ENCODE assay signal across 9 mouse cellular contexts in genomic region chr8:104341678-104342077, GRCm38 (mm10). TPM values are rescaled to one million over a fixed set of nuclear protein-coding genes. Genes with fewer than 3 reads are reported as not detected.
DNase-seq lines count a peak whose midpoint lies in the region; ATAC-seq and TF ChIP-seq lines count a peak whose summit lies in the region.
"Had no signal": no experiment of that assay in that cellular context is flagged by ENCODE, and none has a peak within 500 bp of the region (broad histone marks: within the 10 kb centered on the region; RNA-seq: fewer than 3 reads in every experiment).

No protein-coding gene starts in this region.

- ATAC-seq in kidney, embryonic 16.5 days (ENCODE audit: low FRiP score, low TSS enrichment) = no peak
- ATAC-seq in embryonic facial prominence, embryonic 12.5 days (ENCODE audit: insufficient number of reproducible peaks, insufficient read depth, low FRiP score, low TSS enrichment) = no peak
- no peak for ATAC-seq in intestine, embryonic 15.5 days

- H3K79me2 ChIP-seq in myocyte (ENCODE audit: control insufficient read depth, insufficient read depth) = no peaks in the 10 kb centered on the region

- H3K27ac ChIP-seq in kidney, embryonic 16.5 days (ENCODE audit: low read length) = peak overlapping the region; percentile 90; the same call in 1 of the 2 replicates
- H3K27ac ChIP-seq in embryonic facial prominence, embryonic 12.5 days = 0 out of 2 replicates have a peak overlapping the region, but pooled peaks have one; percentile 91
- H3K27ac ChIP-seq in intestine, embryonic 15.5 days = peak overlapping the region; percentile 91; the same call in 1 of the 2 replicates

- peak overlapping the region; percentile 75 for H3K4me3 ChIP-seq in kidney, embryonic 16.5 days (ENCODE audit: low read length)
- peak overlapping the region; percentile 71 for H3K4me3 ChIP-seq in embryonic facial prominence, embryonic 12.5 days
- H3K4me3 ChIP-seq in intestine, embryonic 15.5 days (replicated peaks) = peak overlapping the region; percentile 76
- peak overlapping the region; percentile 68 for H3K4me3 ChIP-seq in myocyte

- 43% methylated on average over 6 of the region's 6 CpGs for WGBS in kidney, embryonic 16.5 days
- 46% methylated on average over 6 of the region's 6 CpGs for WGBS in embryonic facial prominence, embryonic 12.5 days
- WGBS in intestine, embryonic 15.5 days = 45% methylated on average over 6 of the region's 6 CpGs

- intact Hi-C loops in left cerebral cortex, postnatal 14 days (cut with DNase I) = loop anchor here (5.0 to 10.0 kb wide), 2 partner anchors 94 to 233 kb away; partner anchors contain the start of gene Tk2

- no peak for DNase-seq in kidney, postnatal 25 days
- no peak for DNase-seq in left cerebral cortex, postnatal 14 days (ENCODE audit: low spot score in 2 of 2)
- no peak for DNase-seq in ovary, adult 18-20 months (ENCODE audit: low spot score)
- DNase-seq in kidney, adult 18-20 months = no peak

- peaks cover 14% of the 10 kb centered on the region for H3K36me3 ChIP-seq in kidney, embryonic 16.5 days (ENCODE audit: insufficient read depth, low read length)
- peaks cover 30% of the 10 kb centered on the region; the same call in 1 of the 2 replicates for H3K36me3 ChIP-seq in embryonic facial prominence, embryonic 12.5 days
- H3K36me3 ChIP-seq in intestine, embryonic 15.5 days = peaks cover 5% of the 10 kb centered on the region; the same call in 1 of the 2 replicates
- H3K36me3 ChIP-seq in myocyte (ENCODE audit: control insufficient read depth, insufficient read depth) = no peaks in the 10 kb centered on the region

- H3K9ac ChIP-seq in kidney, embryonic 16.5 days (replicated peaks; ENCODE audit: low read length) = peak overlapping the region; percentile 88
- peak overlapping the region; percentile 83 for H3K9ac ChIP-seq in embryonic facial prominence, embryonic 12.5 days
- H3K9ac ChIP-seq in intestine, embryonic 15.5 days = peak overlapping the region; percentile 89; the same call in 1 of the 2 replicates

- peak overlapping the region; percentile 28 for H3ac ChIP-seq in myocyte (ENCODE audit: control insufficient read depth, insufficient read length)

- H3K4me1 ChIP-seq in kidney, embryonic 16.5 days (ENCODE audit: insufficient read depth, low read length) = peaks cover 18% of the 10 kb centered on the region
- peaks cover 12% of the 10 kb centered on the region; the same call in 1 of the 2 replicates for H3K4me1 ChIP-seq in embryonic facial prominence, embryonic 12.5 days
- H3K4me1 ChIP-seq in intestine, embryonic 15.5 days (replicated peaks) = peaks cover 19% of the 10 kb centered on the region

- no peaks in the 10 kb centered on the region for H3K9me3 ChIP-seq in kidney, embryonic 16.5 days (ENCODE audit: low read length)
- no peaks in the 10 kb centered on the region for H3K9me3 ChIP-seq in embryonic facial prominence, embryonic 12.5 days
- H3K9me3 ChIP-seq in intestine, embryonic 15.5 days = no peaks in the 10 kb centered on the region

- no peaks in the 10 kb centered on the region for H3K27me3 ChIP-seq in kidney, embryonic 16.5 days (ENCODE audit: insufficient read depth, low read length)
- no peaks in the 10 kb centered on the region for H3K27me3 ChIP-seq in embryonic facial prominence, embryonic 12.5 days
- H3K27me3 ChIP-seq in intestine, embryonic 15.5 days (replicated peaks) = no peaks in the 10 kb centered on the region
- no peaks in the 10 kb centered on the region for H3K27me3 ChIP-seq in myocyte (ENCODE audit: control insufficient read depth, insufficient read depth, insufficient read length)

- H3K4me2 ChIP-seq in kidney, embryonic 16.5 days (replicated peaks; ENCODE audit: low read depth, low read length) = peak overlapping the region; percentile 78
- H3K4me2 ChIP-seq in embryonic facial prominence, embryonic 12.5 days (replicated peaks) = peak overlapping the region; percentile 73
- H3K4me2 ChIP-seq in intestine, embryonic 15.5 days (replicated peaks) = peak overlapping the region; percentile 66
- peak overlapping the region; percentile 73 for H3K4me2 ChIP-seq in myocyte (ENCODE audit: low read depth)

- no peak for TF ChIP-seq POLR2A in myocyte (IDR thresholded peaks at IDR 0.05; ENCODE audit: insufficient read length, low read depth)

TF ChIP-seq in myocyte, 11 proteins besides CTCF, POLR2A, EP300 and RAD21:
- no peak for TF ChIP-seq USF1 (IDR thresholded peaks at IDR 0.05; ENCODE audit: low read depth)
- TF ChIP-seq E2F4 (IDR thresholded peaks at IDR 0.05; ENCODE audit: insufficient read depth) = no peak
- TF ChIP-seq REST (IDR thresholded peaks at IDR 0.05; ENCODE audit: insufficient read depth, insufficient read length) = no peak
- TF ChIP-seq POLR2AphosphoS2 (IDR thresholded peaks at IDR 0.05; ENCODE audit: insufficient read length, low read depth) = no peak
- TF ChIP-seq MYOG (IDR thresholded peaks at IDR 0.05; ENCODE audit: control insufficient read depth in 1 of 3, insufficient read depth in 1 of 3, insufficient read length in 2 of 3, low read depth in 2 of 3) = no peak
- no peak for TF ChIP-seq MYOD1 (IDR thresholded peaks at IDR 0.05; ENCODE audit: control insufficient read depth in 1 of 3, insufficient read length in 2 of 3, low read depth in 2 of 3)
- no peak for TF ChIP-seq SRF (IDR thresholded peaks at IDR 0.05; ENCODE audit: control insufficient read depth, insufficient read length, low read depth)
- no peak for TF ChIP-seq CEBPB (IDR thresholded peaks at IDR 0.05; ENCODE audit: insufficient read depth, poor library complexity, severe bottlenecking)
- TF ChIP-seq TCF3 (IDR thresholded peaks at IDR 0.05; ENCODE audit: insufficient read length, low read depth) = no peak
- TF ChIP-seq TCF12 (IDR thresholded peaks at IDR 0.05; ENCODE audit: insufficient read depth, poor library complexity, severe bottlenecking) = no peak
- no peak for TF ChIP-seq MAX (IDR thresholded peaks at IDR 0.05; ENCODE audit: low read depth)
TF ChIP-seq in myocyte: peak in this region for 0.

RNA-seq across cellular contexts. Expression of gene Cmtm3, which starts 2.5 kb away (rescaled TPM):
- 172 and 174 TPM in 2 replicates for polyA plus RNA-seq in kidney, embryonic 16.5 days (2015; fragmentation: Nextera tagmentation; extraction: Ambion mirVana)
- 168 and 173 TPM in 2 replicates for polyA plus RNA-seq in embryonic facial prominence, embryonic 12.5 days (2016; fragmentation: Nextera tagmentation; extraction: Ambion mirVana)
- polyA plus RNA-seq in intestine, embryonic 15.5 days (2015; fragmentation: Nextera tagmentation; extraction: Ambion mirVana) = 111 and 126 TPM in 2 replicates
- 28.6 TPM for polyA plus RNA-seq in myocyte (2012; fragmentation: generic; extraction: Trizol)
- 10 to 100 TPM; 12.2 to 21.8 TPM for total RNA-seq in left cerebral cortex, postnatal 14 days (2021)

RNA-seq across cellular contexts. Expression of gene Cmtm2b, which starts 19.6 kb away (rescaled TPM):
- polyA plus RNA-seq in kidney, embryonic 16.5 days (2015; fragmentation: Nextera tagmentation; extraction: Ambion mirVana) = not detected in 2 replicates
- not detected in 2 replicates for polyA plus RNA-seq in embryonic facial prominence, embryonic 12.5 days (2016; fragmentation: Nextera tagmentation; extraction: Ambion mirVana)
- not detected in 2 replicates for polyA plus RNA-seq in intestine, embryonic 15.5 days (2015; fragmentation: Nextera tagmentation; extraction: Ambion mirVana)
- not detected for polyA plus RNA-seq in myocyte (2012; fragmentation: generic; extraction: Trizol)
- not detected for total RNA-seq in left cerebral cortex, postnatal 14 days (2021)
- total RNA-seq: common myeloid progenitor, adult 5-6 weeks had no signal

RNA-seq across cellular contexts. Expression of gene Gm11020, which starts 20.3 kb away (rescaled TPM):
- polyA plus RNA-seq in kidney, embryonic 16.5 days (2015; fragmentation: Nextera tagmentation; extraction: Ambion mirVana) = not detected in 2 replicates
- not detected in 2 replicates for polyA plus RNA-seq in embryonic facial prominence, embryonic 12.5 days (2016; fragmentation: Nextera tagmentation; extraction: Ambion mirVana)
- polyA plus RNA-seq in intestine, embryonic 15.5 days (2015; fragmentation: Nextera tagmentation; extraction: Ambion mirVana) = not detected in 2 replicates
- not detected for polyA plus RNA-seq in myocyte (2012; fragmentation: generic; extraction: Trizol)
- total RNA-seq in left cerebral cortex, postnatal 14 days (2021) = not detected
- total RNA-seq: common myeloid progenitor, adult 5-6 weeks had no signal

RNA-seq across cellular contexts. Expression of gene Cmtm1, which starts 31.7 kb away (rescaled TPM):
- polyA plus RNA-seq in kidney, embryonic 16.5 days (2015; fragmentation: Nextera tagmentation; extraction: Ambion mirVana) = not detected in 2 replicates
- not detected in 2 replicates for polyA plus RNA-seq in embryonic facial prominence, embryonic 12.5 days (2016; fragmentation: Nextera tagmentation; extraction: Ambion mirVana)
- not detected in 2 replicates for polyA plus RNA-seq in intestine, embryonic 15.5 days (2015; fragmentation: Nextera tagmentation; extraction: Ambion mirVana)
- polyA plus RNA-seq in myocyte (2012; fragmentation: generic; extraction: Trizol) = not detected
- not detected for total RNA-seq in left cerebral cortex, postnatal 14 days (2021)
- total RNA-seq: common myeloid progenitor, adult 5-6 weeks had no signal

RNA-seq across cellular contexts. Expression of gene Gm45711, which starts 31.8 kb away (rescaled TPM):
- not detected in 2 replicates for polyA plus RNA-seq in kidney, embryonic 16.5 days (2015; fragmentation: Nextera tagmentation; extraction: Ambion mirVana)
- not detected in 2 replicates for polyA plus RNA-seq in embryonic facial prominence, embryonic 12.5 days (2016; fragmentation: Nextera tagmentation; extraction: Ambion mirVana)
- polyA plus RNA-seq in intestine, embryonic 15.5 days (2015; fragmentation: Nextera tagmentation; extraction: Ambion mirVana) = not detected in 2 replicates
- not detected for polyA plus RNA-seq in myocyte (2012; fragmentation: generic; extraction: Trizol)
- total RNA-seq in left cerebral cortex, postnatal 14 days (2021) = not detected
- total RNA-seq: common myeloid progenitor, adult 5-6 weeks had no signal
